Mouse (Mus musculus) E14TG2a.4 (cell line): Measurements from ENCODE around the gene Susd6.

Experiments
- CTCF ChIP-seq: conservative IDR thresholded peaks from 2 replicates; pipeline ENCODE4 v1.5.1; 2014; ENCODE audit warnings: low read length
- POU5F1 ChIP-seq: IDR thresholded peaks from 2 replicates; pipeline ENCODE4 v1.6.1; 2014; ENCODE audit warnings: low read length, borderline replicate concordance

- no peak for TF ChIP-seq CTCF
- TF ChIP-seq POU5F1 = no peak
Observed at GRCm38 (mm10) chr12:80867083-80867482, 76.8 kb downstream of the Susd6 start.
